Mouse (Mus musculus) left cerebral cortex, adult 2 months (tissue): ENCODE results near the gene Ip6k1. TPM values are rescaled to one million over a fixed set of nuclear protein-coding genes. Genes with fewer than 3 reads are reported as not detected.

Source experiments
- DNase-seq, 2 experiments: peaks; one replicate each; pipeline ENCODE4 v3.0.0; 2021 to 2022; ENCODE audit warnings: low spot score in 2 of 2, mixed read lengths in 1 of 2; ENCODE audit errors: extremely low spot score in 1 of 2
- H3K27ac ChIP-seq: fragments of 200-600 bp; 2 replicates; pipeline ENCODE4 v1.8.1; 2022
- H3K4me3 ChIP-seq: fragments of 200-600 bp; 2 replicates; pipeline ENCODE4 v1.8.1; 2022
- CTCF ChIP-seq: fragments of 200-600 bp; IDR thresholded peaks from 2 replicates; pipeline ENCODE4 v1.8.1; 2022; ENCODE audit warnings: antibody characterized with exemption, mild to moderate bottlenecking, moderate library complexity
- intact Hi-C: fragments of 180-260 bp; cut with DNase I; formaldehyde crosslinking; loops from one replicate; pipeline ENCODE4 v1.15.1; 2025
- total RNA-seq, 2 experiments: library from RNA; stranded (reverse); gene quantifications; 2 replicates each; pipeline ENCODE4 v1.2.3; 2021

Gene Ip6k1
- total RNA-seq, 2 experiments from 2014 or later, result 205 to 207 TPM

GRCm38 (mm10) chr9:108054331-108055040 lies 52.2 kb downstream of the Ip6k1 start:
- intact Hi-C loops, result no loop called here
- Histone ChIP-seq H3K4me3 (no peak overlapping the region), H3K27ac (no peak overlapping the region)
- no peak for TF ChIP-seq CTCF
- no peak for DNase-seq

GRCm38 (mm10) chr9:108055061-108055460 lies 52.8 kb downstream of the Ip6k1 start:
- no peak for TF ChIP-seq CTCF
- Histone ChIP-seq H3K27ac (no peak overlapping the region), H3K4me3 (no peak overlapping the region)
- intact Hi-C loops, result no loop called here
- no peak for DNase-seq

GRCm38 (mm10) chr9:108055661-108056237 lies 53.4 kb downstream of the Ip6k1 start:
- Histone ChIP-seq H3K27ac (no peak overlapping the region), H3K4me3 (no peak overlapping the region)
- no peak for TF ChIP-seq CTCF
- DNase-seq, result no peak
- intact Hi-C loops, result no loop called here

GRCm38 (mm10) chr9:108056361-108057261 lies 54.3 kb downstream of the Ip6k1 start:
- H3K27ac ChIP-seq, result no peak overlapping the region
- no peak for TF ChIP-seq CTCF
- H3K4me3 ChIP-seq, result no peak overlapping the region
- intact Hi-C loops, result no loop called here
- DNase-seq, result no peak

GRCm38 (mm10) chr9:108057262-108057562 lies 54.9 kb downstream of the Ip6k1 start:
- DNase-seq, result no peak
- TF ChIP-seq CTCF, result no peak
- Histone ChIP-seq H3K4me3 (no peak overlapping the region), H3K27ac (no peak overlapping the region)
- intact Hi-C loops, result no loop called here

GRCm38 (mm10) chr9:108058291-108058690 lies 56.0 kb downstream of the Ip6k1 start:
- DNase-seq, result no peak
- no peak for TF ChIP-seq CTCF
- intact Hi-C loops, result no loop called here
- Histone ChIP-seq H3K4me3 (no peak overlapping the region), H3K27ac (no peak overlapping the region)

- DNase-seq, result no peak
- Histone ChIP-seq H3K27ac (no peak overlapping the region), H3K4me3 (no peak overlapping the region)
- intact Hi-C loops, result no loop called here
- TF ChIP-seq CTCF, result no peak
Measured at GRCm38 (mm10) chr9:108062142-108062541, 59.8 kb downstream of the Ip6k1 start.

- H3K27ac ChIP-seq, result no peak overlapping the region
- TF ChIP-seq CTCF, result no peak
Measured at GRCm38 (mm10) chr9:108063361-108063760, 61.1 kb downstream of the Ip6k1 start.

GRCm38 (mm10) chr9:108065491-108066011 lies 63.2 kb downstream of the Ip6k1 start:
- TF ChIP-seq CTCF, result peak; percentile 77
- DNase-seq, result peak; percentile 59 to 60
- intact Hi-C loops, result loop anchor here (5.0 kb wide), 1 partner anchor 103 kb away; no protein-coding TSS in a partner anchor
- peak overlapping the region; percentile 64; the same call in 1 of the 2 replicates for H3K27ac ChIP-seq
- H3K4me3 ChIP-seq, result no peak overlapping the region

More at GRCm38 (mm10) chr9:108063361-108063760, 61.1 kb downstream of the Ip6k1 start:
- no peak overlapping the region for H3K4me3 ChIP-seq
- intact Hi-C loops, result no loop called here
- no peak for DNase-seq

GRCm38 (mm10) chr9:108067199-108067598 lies 64.9 kb downstream of the Ip6k1 start:
- intact Hi-C loops, result loop anchor here (1.0 to 5.0 kb wide), 2 partner anchors 105 to 162 kb away; no protein-coding TSS in a partner anchor
- no peak for DNase-seq
- TF ChIP-seq CTCF, result no peak
- Histone ChIP-seq H3K4me3 (no peak overlapping the region), H3K27ac (no peak overlapping the region)

- DNase-seq, result peak; percentile 71 to 83
- intact Hi-C loops, result loop anchor here (1.0 to 5.0 kb wide), 2 partner anchors 106 to 163 kb away; no protein-coding TSS in a partner anchor
Measured at GRCm38 (mm10) chr9:108067900-108068299, 65.6 kb downstream of the Ip6k1 start.

More at GRCm38 (mm10) chr9:108067900-108068299, 65.6 kb downstream of the Ip6k1 start:
- Histone ChIP-seq H3K4me3 (no peak overlapping the region), H3K27ac (no peak overlapping the region)
- peak; percentile 93 for TF ChIP-seq CTCF
